Mouse (Mus musculus): ENCODE results near the gene Ndrg2.

DNA sequence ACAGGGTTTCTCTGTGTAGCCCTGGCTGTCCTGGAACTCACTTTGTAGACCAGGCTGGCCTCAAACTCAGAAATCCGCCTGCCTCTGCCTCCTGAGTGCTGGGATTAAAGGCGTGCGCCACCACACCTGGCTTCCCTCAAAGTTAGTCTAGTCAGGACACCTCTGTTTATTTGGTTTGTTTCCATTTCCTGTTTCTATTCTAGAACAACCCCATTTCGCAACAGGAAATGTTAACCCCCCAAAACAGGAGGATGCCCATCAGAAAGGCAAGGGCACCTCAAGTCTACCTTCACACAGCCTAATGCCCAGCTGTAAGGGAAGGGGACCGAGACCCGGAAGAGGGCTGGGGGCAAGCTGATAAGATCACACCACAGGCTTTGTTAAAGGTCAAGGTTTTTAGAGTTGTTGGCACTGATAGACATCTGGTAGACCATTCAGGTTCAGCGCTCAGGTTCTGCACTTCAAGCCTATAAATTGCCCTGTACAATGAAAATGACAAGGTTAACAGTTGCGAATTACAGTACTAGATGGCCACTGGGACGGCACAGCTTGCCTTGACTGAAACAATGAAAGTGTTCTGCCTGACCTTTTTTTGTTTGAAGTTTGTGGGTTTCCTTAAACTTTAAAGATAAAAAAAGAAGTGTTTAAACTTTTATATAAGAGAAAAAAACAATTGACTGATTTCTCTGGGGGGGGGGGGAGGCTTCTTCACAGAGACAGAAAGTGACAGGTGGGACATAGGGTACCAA, 21.6 kb downstream of the Ndrg2 start, which contains the start of gene Slc39a2:
- no peak for TF ChIP-seq CTCF (IDR thresholded peaks at IDR 0.05; ENCODE audit: borderline replicate concordance, insufficient read depth, low read length)
- no peak for TF ChIP-seq POLR2A (IDR thresholded peaks at IDR 0.05; ENCODE audit: low read depth, low read length)

Data from embryonic fibroblast, embryonic 13.5 days (primary cell).